Mouse (Mus musculus): ENCODE measurements around the gene Fgf6.
A peak's percentile ranks its signal among the peaks of the same experiment; 100 is the strongest.

Fgf6 gene

GRCm38 (mm10) chr6:127014906-127015770 is at the start of gene Fgf6:
Gene Fgf6 (plus strand): TSS chr6:127015586.
- DNase-seq (ENCODE audit: low spot score in 2 of 2) = no peak

DNA sequence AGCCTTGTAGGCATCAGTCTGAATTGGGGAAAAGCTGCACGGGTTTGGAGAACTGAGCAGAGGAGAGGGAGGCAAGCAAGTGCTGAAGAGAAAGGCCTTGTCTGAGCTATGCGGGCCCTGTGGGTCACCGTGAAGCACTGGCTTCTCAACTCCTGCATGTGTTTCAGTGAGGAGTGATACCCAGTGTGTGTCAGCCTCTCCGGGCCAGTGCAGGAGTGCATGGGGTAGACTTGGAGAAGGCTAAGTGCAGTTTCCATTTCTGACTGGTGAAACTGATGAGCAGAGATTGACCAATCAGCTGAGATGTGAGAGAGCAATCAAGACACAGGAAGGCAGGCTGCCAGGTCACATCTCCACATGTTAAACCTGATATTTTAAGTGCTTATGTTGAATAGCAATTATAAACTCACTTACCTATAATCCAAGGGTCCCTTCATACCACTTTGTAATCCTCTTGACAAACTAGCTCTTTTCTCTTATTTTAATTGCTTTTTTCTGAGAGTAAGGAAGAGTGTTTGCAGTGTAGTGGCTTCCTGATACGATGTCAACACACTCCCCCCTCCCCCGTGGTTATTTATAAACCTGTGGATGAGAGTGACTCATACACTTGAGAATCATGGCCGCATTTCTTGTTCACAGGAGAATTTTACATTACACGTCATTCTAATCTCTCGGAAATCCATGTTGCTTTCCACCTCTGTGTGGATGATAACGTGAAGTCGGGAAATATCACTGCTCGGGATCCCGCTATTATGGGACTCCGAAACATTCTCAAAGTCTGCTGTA is 49.0 kb upstream of the Fgf6 start:
- DNase-seq (ENCODE audit: low spot score in 2 of 2) = no peak

- no peak for DNase-seq (ENCODE audit: low spot score in 2 of 2)
Observed at GRCm38 (mm10) chr6:126981539-126982234, 33.7 kb upstream of the Fgf6 start.

DNA sequence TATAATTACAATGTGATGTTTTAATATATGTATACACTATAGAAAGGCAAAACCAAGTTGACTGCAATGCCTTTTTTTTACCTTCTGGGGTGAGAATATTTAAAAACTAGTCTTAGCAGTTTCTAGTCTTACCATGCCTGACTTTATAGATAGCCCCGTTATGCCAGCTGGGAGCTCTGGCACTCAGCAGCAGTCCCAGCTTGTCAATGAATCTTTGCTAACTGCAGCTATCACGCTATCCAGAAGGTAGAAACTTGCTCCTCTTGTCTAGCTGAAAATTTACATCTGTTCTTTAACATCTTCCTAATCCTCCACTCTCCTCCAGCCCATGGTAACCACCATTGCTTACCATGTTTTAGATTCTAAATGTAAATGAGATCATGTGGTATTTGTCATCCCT is 21.7 kb upstream of the Fgf6 start:
- no peak for DNase-seq (ENCODE audit: low spot score in 2 of 2)

- DNase-seq (ENCODE audit: low spot score in 2 of 2) = no peak
Observed at GRCm38 (mm10) chr6:126995494-126995893, 19.9 kb upstream of the Fgf6 start.

GRCm38 (mm10) chr6:126996399-126996798 is 19.0 kb upstream of the Fgf6 start:
- DNase-seq (ENCODE audit: low spot score in 2 of 2) = no peak

DNA sequence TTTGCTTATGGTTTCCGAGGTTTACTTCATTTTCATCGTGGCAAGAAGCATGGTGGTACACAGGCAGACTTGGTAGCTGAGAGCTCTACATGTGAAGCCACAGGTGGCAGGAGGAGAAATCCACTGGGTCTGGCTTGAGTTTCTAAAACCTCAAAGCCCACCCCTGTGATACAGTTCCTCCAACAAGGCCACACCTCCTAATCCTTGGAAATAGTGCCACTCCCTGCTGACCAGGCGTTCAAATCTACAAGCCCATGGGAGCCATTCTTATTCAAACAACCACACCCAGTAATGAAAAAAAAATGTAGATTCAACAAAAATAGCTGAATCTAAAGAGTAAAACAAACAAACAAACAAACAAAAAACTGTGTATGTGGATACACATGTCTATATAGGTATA is 9.7 kb upstream of the Fgf6 start:
- no peak for DNase-seq (ENCODE audit: low spot score in 2 of 2)

DNA sequence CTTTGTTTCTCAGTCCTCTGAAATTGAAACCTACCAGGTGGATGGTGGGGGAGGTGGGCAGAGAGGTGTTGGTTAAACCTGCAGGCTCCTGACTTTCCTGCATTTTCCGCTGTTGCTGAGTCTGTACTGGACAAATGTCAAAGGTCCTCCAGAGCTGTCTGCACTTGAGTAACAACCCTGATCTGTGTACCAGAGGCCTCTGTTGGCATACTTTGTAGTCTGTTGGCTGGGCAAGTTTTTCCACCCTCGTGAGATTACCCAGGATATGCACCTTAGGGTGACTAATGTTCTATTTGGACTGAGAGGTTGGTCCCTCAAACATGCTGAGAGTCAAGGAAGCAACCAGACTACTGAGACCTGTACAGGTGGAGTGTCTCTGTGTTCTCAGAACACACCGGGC is 8.8 kb upstream of the Fgf6 start:
- peak; percentile 21 to 23 for DNase-seq (ENCODE audit: low spot score in 2 of 2)

GRCm38 (mm10) chr6:127010021-127010420 is 5.4 kb upstream of the Fgf6 start:
- DNase-seq (ENCODE audit: low spot score in 2 of 2) = no peak

DNA sequence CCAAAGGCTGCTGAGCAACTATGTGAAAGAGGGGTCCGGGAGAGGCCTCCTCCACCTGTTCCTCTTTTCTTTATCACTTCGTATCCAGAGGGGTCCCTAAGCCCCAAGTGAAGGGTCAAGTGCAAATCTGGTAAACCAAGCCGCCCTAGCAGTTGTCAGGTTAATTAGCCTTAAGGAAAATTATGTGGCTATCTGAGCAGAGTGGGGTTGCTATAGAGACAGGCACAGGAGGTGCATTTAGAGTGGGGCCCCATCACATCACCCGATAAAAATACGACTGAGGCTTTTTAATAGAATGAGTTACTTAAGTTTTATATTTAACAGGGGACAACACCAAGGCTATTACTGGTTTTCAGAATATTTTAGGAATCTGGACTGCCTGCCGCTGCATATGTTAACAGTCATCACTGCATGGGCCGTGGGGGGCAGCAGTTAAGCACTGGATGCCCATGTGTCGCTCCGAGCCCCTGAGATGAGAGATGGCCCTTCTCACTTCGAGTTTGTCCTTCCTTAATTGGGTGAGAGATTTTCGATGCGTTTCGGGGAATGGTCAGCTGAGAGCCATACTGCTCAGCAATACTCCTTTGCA is 3.3 kb upstream of the Fgf6 start:
- DNase-seq (ENCODE audit: low spot score in 2 of 2) = no peak

GRCm38 (mm10) chr6:127019254-127019653 is 3.9 kb downstream of the Fgf6 start:
- DNase-seq (ENCODE audit: low spot score in 2 of 2) = no peak

DNA sequence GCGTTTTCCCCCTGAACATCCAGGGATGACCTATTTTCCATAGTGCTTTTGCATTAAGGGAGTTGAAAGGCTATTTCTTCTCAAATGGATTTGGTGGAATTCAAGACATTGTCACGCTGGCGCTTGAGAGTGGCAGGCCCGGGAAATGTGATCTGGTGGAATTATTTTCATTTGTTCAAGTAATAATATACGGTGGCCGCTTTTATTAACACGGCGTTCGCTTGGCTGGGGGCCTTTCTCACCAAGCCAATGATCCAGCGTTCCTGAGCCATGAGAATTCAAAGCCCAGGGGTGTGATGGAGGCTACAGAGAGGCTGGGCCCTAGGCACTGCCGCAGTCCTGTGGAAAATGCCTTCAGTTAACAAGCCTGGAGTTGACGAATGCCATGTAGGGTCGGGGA is 5.0 kb downstream of the Fgf6 start:
- DNase-seq (ENCODE audit: low spot score in 2 of 2) = no peak

- no peak for DNase-seq (ENCODE audit: low spot score in 2 of 2)
Observed at GRCm38 (mm10) chr6:127024836-127025235, 9.4 kb downstream of the Fgf6 start.

DNA sequence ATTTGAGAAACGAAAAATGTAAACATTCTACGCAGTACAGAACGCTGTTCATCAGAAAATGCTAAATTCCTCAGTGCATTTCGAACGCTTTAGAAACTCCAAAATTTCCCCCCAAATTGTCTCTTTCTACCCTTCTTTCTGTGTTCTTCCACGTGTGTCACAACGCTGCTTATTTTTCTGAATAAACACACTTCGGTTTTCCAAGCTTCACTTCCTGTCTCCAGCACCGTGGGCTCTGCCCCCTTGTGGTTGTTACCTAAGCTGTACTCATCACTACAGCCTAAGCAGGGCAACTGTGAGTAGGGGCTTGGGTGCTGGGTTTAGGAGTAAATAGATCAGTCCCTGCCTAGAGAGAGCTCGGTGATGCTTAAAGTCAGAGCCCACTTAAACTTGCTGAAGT is 19.4 kb downstream of the Fgf6 start:
- DNase-seq (ENCODE audit: low spot score in 2 of 2) = no peak

GRCm38 (mm10) chr6:127044909-127045308 is 29.5 kb downstream of the Fgf6 start:
- DNase-seq (ENCODE audit: low spot score in 2 of 2) = no peak

DNA sequence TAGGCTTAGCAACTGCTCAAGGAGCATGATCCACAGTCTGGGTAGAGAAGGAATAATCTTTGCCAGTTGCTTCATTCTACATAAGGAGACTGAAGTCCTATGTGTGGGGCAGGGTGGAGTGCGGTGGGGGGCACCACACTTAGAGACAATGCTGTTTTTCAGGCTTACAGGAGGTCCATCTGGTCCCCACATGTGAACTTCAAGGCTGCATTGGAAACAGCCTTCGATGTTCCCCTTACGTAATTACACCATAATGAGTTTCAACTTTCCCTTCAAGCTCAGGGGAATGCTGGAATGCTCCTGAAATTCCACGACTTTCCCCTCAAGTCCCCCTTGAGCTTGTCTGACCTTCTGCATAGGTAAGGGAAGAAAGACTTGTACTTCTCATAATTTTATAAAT is 35.5 kb downstream of the Fgf6 start:
- no peak for DNase-seq (ENCODE audit: low spot score in 2 of 2)

DNA sequence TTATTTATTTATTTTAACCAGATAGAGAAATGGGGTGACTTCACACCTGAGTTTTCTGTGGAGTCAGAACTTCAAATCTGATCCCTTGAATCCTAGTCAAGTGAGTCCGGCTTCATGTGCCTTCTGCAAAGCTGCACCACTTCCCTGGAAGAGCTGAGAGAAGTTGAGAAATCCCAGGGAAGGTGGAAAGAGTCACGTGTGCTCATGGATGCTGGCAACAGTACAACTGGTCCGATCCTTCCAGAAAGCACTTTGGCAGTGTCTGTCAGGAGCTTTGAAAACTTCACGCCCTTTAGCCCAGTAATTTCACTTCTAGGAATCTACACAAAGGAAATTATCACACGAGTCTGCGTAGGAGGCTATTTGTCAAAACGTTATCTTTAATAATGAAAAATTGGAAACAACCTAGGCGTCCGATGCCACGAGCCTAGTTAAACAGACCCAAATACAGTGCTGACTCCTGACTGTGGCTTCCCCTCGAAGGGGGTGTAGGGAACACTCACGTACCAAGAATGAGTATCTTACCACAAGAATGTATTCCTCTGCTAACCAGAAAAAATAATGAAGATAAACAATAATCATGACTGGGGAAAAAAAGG is 41.7 kb downstream of the Fgf6 start:
- peak in 1 of 2 experiments; percentile 26 for DNase-seq (ENCODE audit: low spot score in 2 of 2)

DNA sequence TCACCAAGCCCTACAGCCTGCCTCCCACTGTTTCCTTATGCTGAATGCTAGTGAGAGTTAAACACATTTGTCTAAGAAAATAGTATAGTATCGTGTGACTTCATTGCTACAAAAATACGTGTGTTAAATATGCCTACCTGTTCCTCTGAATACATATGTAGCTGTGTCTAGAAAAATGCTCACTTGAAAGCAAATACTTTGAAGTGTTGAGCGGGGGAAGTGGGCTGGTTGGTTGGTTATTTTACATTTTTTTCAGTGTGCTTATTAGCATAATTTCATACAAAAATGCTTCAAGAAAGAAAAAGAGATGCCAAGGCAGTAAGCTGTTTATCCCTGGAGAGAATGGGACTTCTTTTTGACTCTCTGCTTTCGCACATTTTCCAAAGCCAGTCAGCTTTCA is 44.6 kb downstream of the Fgf6 start:
- no peak for DNase-seq (ENCODE audit: low spot score in 2 of 2)

DNA sequence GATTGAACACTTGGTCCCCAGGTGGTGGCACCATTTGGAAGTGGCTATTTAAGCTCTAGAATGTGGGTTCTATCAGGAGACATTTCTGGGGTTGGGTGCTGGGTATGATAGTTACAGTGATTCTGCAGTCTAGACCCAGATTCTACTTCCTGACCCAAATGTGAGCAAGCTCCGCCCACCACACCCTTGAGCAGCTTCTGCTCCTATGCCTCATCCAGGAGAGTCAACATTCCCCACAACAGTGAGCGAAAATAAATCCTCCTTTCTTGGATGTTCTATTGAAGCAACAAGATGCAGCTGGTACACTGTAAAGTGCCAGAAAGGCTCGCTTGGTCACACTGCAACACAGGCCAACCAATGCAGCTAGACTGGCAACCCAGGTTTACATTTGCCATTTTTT is 48.5 kb downstream of the Fgf6 start:
- no peak for DNase-seq (ENCODE audit: low spot score in 2 of 2)

- DNase-seq (ENCODE audit: low spot score in 2 of 2) = no peak
Observed at GRCm38 (mm10) chr6:127064815-127065214, 49.4 kb downstream of the Fgf6 start.

DNA sequence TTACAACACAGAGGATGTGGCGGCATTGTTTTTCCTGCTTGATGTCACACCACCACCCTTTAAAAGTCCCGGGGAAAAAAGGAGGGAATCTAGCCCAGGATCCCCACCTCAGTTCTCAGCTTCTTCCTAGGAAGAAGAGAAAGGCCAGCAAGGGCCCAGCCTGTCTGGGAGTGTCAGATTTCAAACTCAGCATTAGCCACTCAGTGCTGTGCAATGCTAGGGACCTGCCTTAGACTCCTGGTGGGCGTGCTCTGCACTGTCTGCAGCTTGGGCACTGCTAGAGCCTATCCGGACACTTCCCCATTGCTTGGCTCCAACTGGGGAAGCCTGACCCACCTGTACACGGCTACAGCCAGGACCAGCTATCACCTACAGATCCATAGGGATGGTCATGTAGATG is 57.4 kb downstream of the Fgf6 start, which contains the start of gene Fgf23:
Gene Fgf23 (plus strand): TSS at position 86 of the 400 bp plus-strand sequence.
- DNase-seq (ENCODE audit: low spot score in 2 of 2) = no peak

Measured in urinary bladder, postnatal 36 days (tissue).